Mouse (Mus musculus): ENCODE measurements at regions not wholly inside any gene's neighbourhood (a gene's known extent, or its start where the extent isn't known, plus 50 kb on each side); places are given as distances from the start of the nearest gene placed in this dataset.

- no peak for DNase-seq
Observed at GRCm38 (mm10) chr6:53134410-53134809, 66.0 kb upstream of the Jazf1 start.

GRCm38 (mm10) chr6:53130717-53131330, 62.4 kb upstream of the Jazf1 start:
- DNase-seq: no peak

GRCm38 (mm10) chr6:53126776-53127175, 58.3 kb upstream of the Jazf1 start:
- no peak for DNase-seq

- no peak for DNase-seq
Observed at GRCm38 (mm10) chr6:53124800-53125450, 56.5 kb upstream of the Jazf1 start.

GRCm38 (mm10) chr6:53120385-53120784, 52.0 kb upstream of the Jazf1 start:
- DNase-seq: no peak

Measured in kidney, postnatal 36 days (tissue).